Mouse (Mus musculus) cerebellum, adult 18-20 months (tissue): ENCODE results near the gene Cryzl2.

Experiments used
- DNase-seq, 2 experiments: peaks; one replicate each; pipeline ENCODE4 v3.0.0; 2021

Gene Cryzl2

DNA sequence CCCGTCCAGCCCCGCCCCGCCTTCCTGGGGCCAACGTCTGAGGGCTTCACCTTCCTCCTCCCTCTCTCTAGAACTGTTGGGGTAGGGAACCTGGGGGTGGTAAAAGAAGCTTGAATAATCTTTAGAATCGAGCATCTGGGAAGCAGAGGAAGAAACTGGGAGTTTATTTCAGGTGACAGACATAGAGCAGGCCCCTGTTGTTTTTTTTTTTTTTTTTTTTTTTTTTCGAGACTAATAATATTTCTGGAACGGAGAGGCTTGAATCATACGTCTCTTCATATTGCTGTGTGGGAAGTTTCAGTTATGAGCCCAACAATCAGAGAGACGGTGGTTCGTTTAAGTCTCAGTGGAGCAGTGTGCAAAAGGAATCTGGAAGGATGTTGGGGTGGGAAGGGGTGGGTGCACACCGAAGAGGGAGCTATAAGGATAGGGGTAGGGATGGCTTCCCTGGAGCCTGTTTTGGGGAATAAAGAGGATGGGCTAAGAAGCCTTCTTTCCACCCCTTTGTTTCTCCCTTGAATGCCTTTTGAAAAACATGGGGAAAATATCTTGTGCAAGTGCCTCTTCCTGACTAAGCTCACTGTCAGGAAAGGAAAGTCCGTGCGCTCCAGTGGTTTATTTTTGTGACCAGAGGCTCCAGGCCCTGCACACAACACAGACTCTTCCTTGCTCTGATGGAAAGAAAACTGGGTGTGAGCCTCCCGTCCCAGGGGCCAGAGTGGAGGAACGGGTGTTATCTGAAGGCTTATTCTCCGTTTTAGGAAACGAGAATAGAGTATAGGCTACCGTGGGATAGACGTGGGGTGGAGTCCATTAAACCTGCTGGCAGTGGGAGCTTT is 14.4 kb upstream of the Cryzl2 start:
- no peak for DNase-seq

DNA sequence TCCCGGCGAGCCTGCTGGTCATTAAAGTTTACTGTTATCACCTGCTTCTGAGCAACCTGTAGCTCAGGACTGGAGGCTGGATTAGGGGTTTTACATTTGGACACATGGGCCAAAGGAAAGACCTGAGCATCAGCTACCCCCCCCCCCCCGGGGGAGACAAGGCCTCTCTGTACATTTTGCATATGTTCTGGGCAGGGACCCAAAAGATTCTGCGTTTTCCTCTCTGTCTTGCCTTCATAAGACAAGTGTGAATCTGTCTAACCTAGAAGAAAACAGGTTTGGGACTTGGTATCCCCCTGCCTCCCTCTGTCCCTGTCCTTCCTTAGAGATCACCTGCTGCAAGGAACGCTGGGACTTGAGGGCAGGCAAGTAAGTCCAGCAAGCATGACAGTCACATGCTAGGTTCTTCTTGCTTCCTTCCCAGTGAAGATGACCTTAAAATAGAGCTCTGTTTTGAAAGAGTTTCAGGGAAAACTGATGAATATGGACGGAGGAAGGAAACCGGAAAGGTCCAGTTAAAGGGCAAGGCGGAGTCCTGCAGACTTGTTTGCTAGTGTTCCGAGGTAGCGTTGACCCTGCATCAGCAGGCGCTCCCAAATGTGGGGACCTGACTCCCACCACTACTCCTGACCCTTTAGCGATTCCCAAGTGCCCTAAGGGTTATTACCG is 13.6 kb upstream of the Cryzl2 start:
- DNase-seq = no peak

DNA sequence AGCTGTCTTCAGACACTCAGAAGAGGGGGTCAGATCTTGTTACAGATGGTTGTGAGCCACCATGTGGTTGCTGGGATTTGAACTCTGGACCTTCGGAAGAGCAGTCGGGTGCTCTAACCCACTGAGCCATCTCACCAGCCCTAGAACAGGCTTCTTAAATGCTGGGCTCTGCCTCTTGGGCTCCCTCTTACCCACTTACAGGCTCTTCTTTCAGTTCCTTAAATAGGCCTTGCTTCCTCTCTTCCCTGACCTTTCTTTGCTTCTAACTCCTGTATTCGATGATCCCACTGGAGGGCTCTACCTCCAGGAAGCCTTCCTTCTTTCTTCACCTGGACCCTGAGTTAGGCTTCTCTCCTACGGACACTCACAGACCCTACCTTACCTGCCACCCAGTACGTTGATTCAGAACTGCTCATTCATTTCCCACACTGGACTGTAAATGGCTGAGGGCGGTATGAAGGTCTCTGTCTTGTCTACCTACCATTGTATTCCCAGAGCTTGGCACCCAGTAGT is 12.9 kb upstream of the Cryzl2 start:
- no peak for DNase-seq

DNA sequence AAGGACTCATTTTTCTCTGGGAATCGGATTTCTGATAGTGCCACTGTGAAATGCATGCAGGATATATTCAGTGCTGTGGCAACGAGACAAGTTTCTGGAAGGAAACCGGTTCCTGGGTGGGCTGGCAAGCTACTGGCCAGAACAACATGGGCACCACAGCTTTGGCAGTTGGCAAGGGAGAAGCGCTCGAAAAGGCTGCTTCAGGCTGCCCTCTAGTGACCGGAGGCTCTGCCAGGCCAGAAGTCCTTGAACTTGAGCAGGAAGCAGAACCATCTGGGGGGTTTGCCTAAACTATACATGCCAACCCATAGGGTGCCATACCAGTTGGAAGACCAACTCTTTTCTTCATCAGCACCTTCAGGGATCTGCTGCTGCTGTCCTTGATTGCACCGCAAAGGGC is 12.1 kb upstream of the Cryzl2 start:
- peak; percentile 64 to 70 for DNase-seq

DNA sequence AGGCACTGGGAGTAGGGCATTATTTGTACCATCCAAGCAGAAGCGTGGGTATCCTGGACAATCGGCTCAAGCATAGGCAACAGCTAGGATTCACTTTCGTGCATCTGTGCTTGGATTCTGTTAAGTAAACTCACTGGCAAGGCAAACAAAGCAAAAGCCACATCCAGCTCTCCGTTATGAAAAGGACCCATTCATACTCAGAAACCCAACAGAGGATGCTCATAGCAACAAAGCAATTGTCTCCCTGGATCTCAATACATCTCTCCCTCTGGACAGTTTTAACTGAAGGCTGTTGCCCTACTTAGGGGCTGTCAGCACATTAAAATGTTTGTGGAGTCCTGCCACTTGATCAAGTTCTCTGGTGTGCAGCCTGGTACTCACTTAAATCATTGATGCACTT is 11.2 kb upstream of the Cryzl2 start:
- no peak for DNase-seq

GRCm38 (mm10) chr1:157448164-157448804 is 10.1 kb upstream of the Cryzl2 start:
- DNase-seq = no peak

DNA sequence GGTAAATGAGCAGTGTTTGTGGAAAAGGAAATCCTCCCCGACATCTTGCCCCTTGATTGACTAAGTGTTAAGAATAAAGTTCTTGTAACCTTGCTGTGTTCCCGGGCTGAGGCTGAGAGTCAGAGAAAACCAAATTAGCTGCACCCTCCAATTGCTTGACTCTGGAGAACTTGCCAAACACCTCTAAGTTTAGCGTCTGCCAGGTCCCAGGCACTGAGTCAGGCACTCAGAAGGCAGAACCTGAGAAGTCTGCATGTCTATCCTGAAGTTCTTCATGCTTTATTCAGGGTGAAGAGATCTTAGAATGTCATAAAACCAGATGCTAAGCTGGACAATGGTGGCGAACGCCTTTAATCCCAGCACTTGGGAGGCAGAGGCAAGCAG is 9.6 kb upstream of the Cryzl2 start:
- DNase-seq = no peak

- no peak for DNase-seq
Observed at GRCm38 (mm10) chr1:157449532-157449931, 8.8 kb upstream of the Cryzl2 start.

GRCm38 (mm10) chr1:157449981-157450636 is 8.3 kb upstream of the Cryzl2 start:
- no peak for DNase-seq

DNA sequence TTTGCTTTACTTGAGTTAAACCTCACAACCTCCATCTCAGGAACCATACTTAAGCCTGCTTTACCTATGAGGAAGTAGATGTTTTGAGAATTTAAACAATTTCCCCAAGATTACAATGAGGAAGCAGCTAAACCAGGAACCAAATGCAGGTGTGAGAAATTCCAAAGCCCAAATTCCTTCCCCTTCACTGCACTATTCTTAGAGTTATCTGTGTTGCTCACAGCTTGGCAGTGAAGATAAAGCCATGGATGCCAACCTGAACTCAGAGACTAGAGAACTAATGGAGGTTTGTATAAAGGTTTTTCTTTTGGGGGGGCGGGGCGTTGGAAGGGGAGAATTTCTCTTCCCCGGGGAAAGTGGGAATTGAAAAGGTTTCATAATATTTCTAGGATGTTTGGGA is 6.1 kb upstream of the Cryzl2 start:
- no peak for DNase-seq

- DNase-seq = no peak
Observed at GRCm38 (mm10) chr1:157452759-157453549, 5.4 kb upstream of the Cryzl2 start.

DNA sequence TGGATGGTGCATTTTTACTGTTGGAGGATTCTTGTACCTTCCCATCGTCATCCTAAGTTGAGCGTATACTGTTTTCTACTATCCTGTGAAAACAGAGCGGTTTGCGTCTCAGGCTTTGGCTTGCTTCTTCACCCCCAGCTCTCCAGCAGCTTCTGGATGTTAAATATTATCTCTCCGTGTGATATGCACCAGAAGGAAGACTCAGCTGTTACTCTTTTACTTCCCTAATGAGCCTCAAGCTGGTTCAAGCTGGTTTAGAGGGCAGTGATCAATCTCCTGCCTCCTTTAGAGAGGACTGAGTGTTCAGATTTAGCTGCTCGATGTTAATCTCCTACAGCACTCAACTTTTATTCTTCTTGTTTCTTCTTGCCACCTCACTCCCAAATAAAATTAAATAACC is 3.5 kb upstream of the Cryzl2 start:
- no peak for DNase-seq

DNA sequence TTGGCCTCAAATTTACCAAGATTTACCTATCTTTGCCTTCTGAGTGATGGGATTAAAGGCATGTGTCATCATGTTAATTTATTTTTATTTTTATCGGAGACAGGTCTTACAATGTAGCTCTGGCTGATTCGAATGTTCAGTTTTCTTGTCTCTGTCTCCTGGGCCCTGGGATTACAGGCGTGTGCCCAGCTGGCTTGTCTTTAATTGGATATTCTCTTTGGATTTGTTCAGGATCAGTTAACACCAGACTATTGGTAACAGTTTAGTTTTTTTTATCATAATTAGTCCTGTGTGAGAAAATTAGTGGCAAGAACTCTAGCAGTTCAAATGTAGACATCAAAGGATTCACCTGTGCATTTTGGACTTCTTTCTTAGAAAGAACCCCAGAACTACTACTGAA is 588 bp upstream of the Cryzl2 start:
- DNase-seq = no peak

DNA sequence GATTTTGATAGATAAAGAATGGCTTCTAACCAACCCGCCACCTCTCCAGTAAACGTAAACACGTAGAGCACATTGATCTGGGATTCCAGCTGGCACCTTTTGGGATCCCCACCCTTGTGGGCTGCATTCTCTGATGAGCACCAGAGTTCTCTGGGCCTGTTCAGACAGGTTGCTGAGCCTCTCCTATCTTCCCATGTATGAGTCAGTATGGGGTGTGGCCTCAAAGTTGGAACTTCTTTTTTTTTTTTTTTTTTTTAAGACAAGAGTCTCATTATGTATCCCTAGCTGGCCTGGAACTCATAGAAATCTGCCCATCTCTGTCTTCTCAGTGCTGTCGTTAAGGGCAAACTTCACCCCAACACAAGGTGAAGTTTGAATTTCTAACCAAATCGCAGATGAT is 1.5 kb downstream of the Cryzl2 start:
- no peak for DNase-seq

- DNase-seq = no peak
Observed at GRCm38 (mm10) chr1:157461276-157461675, 2.9 kb downstream of the Cryzl2 start.

DNA sequence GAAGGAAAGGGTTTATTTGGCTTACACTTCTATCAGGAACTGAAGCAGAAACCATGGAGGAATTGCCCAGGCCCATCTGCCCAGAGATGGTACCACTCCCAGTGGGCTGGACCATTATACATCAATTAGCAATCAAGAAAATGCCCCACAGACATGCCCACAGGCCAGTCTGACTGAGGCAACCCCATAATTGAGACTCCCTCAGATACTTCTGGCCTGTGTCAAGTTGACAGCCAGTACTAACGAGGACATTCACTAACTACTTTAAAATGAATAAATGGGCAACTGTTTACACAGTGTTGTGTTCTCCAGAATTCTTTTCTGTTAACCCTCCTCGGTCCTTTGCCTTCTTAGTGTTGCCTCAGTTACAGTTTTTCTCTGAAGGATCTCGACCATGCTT is 4.0 kb downstream of the Cryzl2 start:
- no peak for DNase-seq

DNA sequence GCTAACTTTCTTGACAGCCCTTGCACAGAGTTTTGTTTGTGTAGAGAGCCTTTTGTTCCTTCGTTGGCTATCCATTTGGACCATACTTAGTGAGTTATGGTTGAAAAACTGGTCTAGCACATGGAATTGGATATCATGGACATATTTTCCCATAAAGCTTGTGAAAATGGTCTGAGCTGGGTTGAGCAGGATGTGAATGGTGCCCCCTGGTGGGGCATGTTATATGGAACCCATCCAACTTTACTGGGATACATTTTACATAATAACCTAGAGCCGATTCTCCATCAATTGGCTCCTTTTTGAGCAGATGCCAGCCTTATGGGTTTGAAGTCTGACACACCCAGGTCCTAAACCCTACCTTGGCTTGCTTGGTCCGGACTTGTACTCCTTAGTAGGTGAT is 6.8 kb downstream of the Cryzl2 start:
- peak in 1 of 2 experiments; percentile 28 for DNase-seq

- DNase-seq = no peak
Observed at GRCm38 (mm10) chr1:157467866-157468265, 9.5 kb downstream of the Cryzl2 start.

- DNase-seq = no peak
Observed at GRCm38 (mm10) chr1:157470761-157471386, 12.5 kb downstream of the Cryzl2 start.

GRCm38 (mm10) chr1:157472716-157473115 is 14.3 kb downstream of the Cryzl2 start:
- DNase-seq = no peak

DNA sequence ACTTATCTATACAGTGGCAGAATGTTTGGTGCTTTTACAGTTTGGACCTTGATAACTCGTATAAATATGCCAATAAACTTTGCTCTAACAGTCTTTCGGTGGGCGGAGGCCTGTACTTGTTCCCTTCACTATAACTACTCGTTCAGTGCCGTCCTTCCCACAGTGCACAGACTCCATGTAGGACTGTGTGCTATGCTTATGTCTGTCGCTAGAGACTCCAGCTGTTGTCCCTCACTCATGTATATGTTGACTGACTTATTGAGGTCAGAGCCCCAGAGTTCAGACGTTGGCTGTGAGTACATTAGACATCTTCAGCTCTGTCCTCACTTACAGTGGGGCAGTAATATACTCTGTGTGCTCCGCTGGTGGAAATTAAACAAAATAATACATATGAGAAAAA is 16.5 kb downstream of the Cryzl2 start:
- no peak for DNase-seq

DNA sequence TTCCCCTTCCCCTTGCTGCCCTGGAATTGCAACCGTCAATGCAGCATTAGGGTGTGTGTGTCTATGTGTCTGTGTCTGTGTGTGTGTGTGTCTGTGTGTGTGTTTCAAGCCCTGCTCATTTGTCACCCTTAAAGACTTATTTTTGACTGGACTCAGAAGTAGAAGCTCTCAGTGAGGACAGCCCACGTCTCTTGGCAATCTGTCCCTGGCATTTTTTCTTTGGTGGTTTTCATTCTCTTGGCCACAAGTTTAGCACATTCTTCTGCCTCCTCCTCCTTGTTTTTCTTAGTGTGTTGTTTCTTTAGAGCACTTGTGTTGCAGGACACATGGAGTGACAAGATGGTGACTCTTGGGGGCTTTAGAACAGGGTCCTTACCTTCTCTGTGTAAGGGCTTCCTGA is 17.9 kb downstream of the Cryzl2 start:
- DNase-seq = no peak
